8 mouse cellular contexts compared by ENCODE assay signal in genomic region chr10:79997819-79998218, GRCm38 (mm10). TPM values are rescaled to one million over a fixed set of nuclear protein-coding genes. Genes with fewer than 3 reads are reported as not detected.
DNase-seq lines count a peak whose midpoint lies in the region; ATAC-seq lines count a peak whose summit lies in the region.

No protein-coding gene starts in this region.

- peak overlapping the region; percentile 55 for H3K4me3 ChIP-seq in kidney, embryonic 16.5 days (ENCODE audit: low read length)
- peak overlapping the region; percentile 57 for H3K4me3 ChIP-seq in forebrain, embryonic 15.5 days
- peak overlapping the region; percentile 32; the same call in 1 of the 2 replicates for H3K4me3 ChIP-seq in limb, embryonic 11.5 days (ENCODE audit: low read depth, low read length)
- H3K4me3 ChIP-seq in neural tube, embryonic 14.5 days (ENCODE audit: low read depth, low read length), result peak overlapping the region; percentile 37

- 11% methylated on average over 15 of the region's 15 CpGs for WGBS in kidney, embryonic 16.5 days
- WGBS in forebrain, embryonic 15.5 days, result 5% methylated on average over 15 of the region's 15 CpGs
- 7% methylated on average over 15 of the region's 15 CpGs for whole genome bisulfite sequencing in limb, embryonic 11.5 days
- WGBS in neural tube, embryonic 14.5 days, result 9% methylated on average over 15 of the region's 15 CpGs

- no peak for ATAC-seq in kidney, embryonic 16.5 days (ENCODE audit: low FRiP score, low TSS enrichment)
- ATAC-seq in forebrain, embryonic 15.5 days (replicated peaks), result peak; percentile 41
- no peak for ATAC-seq in limb, embryonic 11.5 days (ENCODE audit: insufficient number of reproducible peaks, low FRiP score, low TSS enrichment, low read depth)
- peak; percentile 28; the same call in 1 of the 2 replicates for ATAC-seq in neural tube, embryonic 14.5 days (ENCODE audit: low read depth)

- H3K27me3 ChIP-seq in kidney, embryonic 16.5 days (ENCODE audit: insufficient read depth, low read length), result peaks cover 10% of the 10 kb centered on the region; the same call in 1 of the 2 replicates
- H3K27me3 ChIP-seq in forebrain, embryonic 15.5 days, result peaks cover 9% of the 10 kb centered on the region; the same call in 1 of the 2 replicates
- H3K27me3 ChIP-seq in limb, embryonic 11.5 days (ENCODE audit: control insufficient read depth, insufficient read depth, low read length), result peaks cover 18% of the 10 kb centered on the region
- 0 out of 2 replicates have a peak, but pooled peaks cover 2% of the 10 kb centered on the region for H3K27me3 ChIP-seq in neural tube, embryonic 14.5 days (ENCODE audit: control insufficient read depth, insufficient read depth, low read length)

- peaks cover 24% of the 10 kb centered on the region for H3K4me1 ChIP-seq in kidney, embryonic 16.5 days (ENCODE audit: insufficient read depth, low read length)
- H3K4me1 ChIP-seq in forebrain, embryonic 15.5 days, result peaks cover 16% of the 10 kb centered on the region
- peaks cover 9% of the 10 kb centered on the region for H3K4me1 ChIP-seq in limb, embryonic 11.5 days (ENCODE audit: control insufficient read depth, insufficient read depth, low read length)
- H3K4me1 ChIP-seq in neural tube, embryonic 14.5 days (ENCODE audit: control insufficient read depth, insufficient read depth, low read length), result peaks cover 8% of the 10 kb centered on the region

- DNase-seq in kidney, adult 9 months, result no peak
- DNase-seq in brain, adult 2 months (ENCODE audit: low read depth, low spot score), result peak; percentile 71
- no peak for DNase-seq in limb, embryonic 11.5 days (ENCODE audit: low spot score)
- no peak for DNase-seq in left cerebral cortex, adult 8-10 months (ENCODE audit: low spot score in 2 of 2)
- DNase-seq in frontal cortex, postnatal 14 days (ENCODE audit: low spot score in 2 of 2), result no peak

- peaks cover 20% of the 10 kb centered on the region for H3K36me3 ChIP-seq in kidney, embryonic 16.5 days (ENCODE audit: insufficient read depth, low read length)
- no peaks in the 10 kb centered on the region for H3K36me3 ChIP-seq in forebrain, embryonic 15.5 days
- peaks cover 15% of the 10 kb centered on the region; the same call in 1 of the 2 replicates for H3K36me3 ChIP-seq in limb, embryonic 11.5 days (ENCODE audit: control insufficient read depth, insufficient read depth, low read length)
- H3K36me3 ChIP-seq in neural tube, embryonic 14.5 days (ENCODE audit: control insufficient read depth, insufficient read depth, low read length), result no peaks in the 10 kb centered on the region

- peak overlapping the region; percentile 89 for H3K4me2 ChIP-seq in kidney, embryonic 16.5 days (replicated peaks; ENCODE audit: low read depth, low read length)
- H3K4me2 ChIP-seq in forebrain, embryonic 15.5 days (replicated peaks), result peak overlapping the region; percentile 87
- peak overlapping the region; percentile 65 for H3K4me2 ChIP-seq in limb, embryonic 11.5 days (ENCODE audit: low read depth, severe bottlenecking)
- H3K4me2 ChIP-seq in neural tube, embryonic 14.5 days (ENCODE audit: low read depth, low read length), result peak overlapping the region; percentile 57

- H3K27ac ChIP-seq in kidney, embryonic 16.5 days (ENCODE audit: low read length), result no peak overlapping the region
- H3K27ac ChIP-seq in forebrain, embryonic 15.5 days (replicated peaks), result peak overlapping the region; percentile 53
- no peak overlapping the region for H3K27ac ChIP-seq in limb, embryonic 11.5 days (replicated peaks; ENCODE audit: low read depth, low read length)
- peak overlapping the region; percentile 60 for H3K27ac ChIP-seq in neural tube, embryonic 14.5 days (ENCODE audit: low read depth, low read length)

- H3K9ac ChIP-seq in kidney, embryonic 16.5 days (replicated peaks; ENCODE audit: low read length), result peak overlapping the region; percentile 47
- H3K9ac ChIP-seq in forebrain, embryonic 15.5 days (replicated peaks), result peak overlapping the region; percentile 62
- H3K9ac ChIP-seq in limb, embryonic 11.5 days (ENCODE audit: low read length), result no peak overlapping the region
- H3K9ac ChIP-seq in neural tube, embryonic 14.5 days (replicated peaks; ENCODE audit: low read depth, low read length), result 0 out of 2 replicates have a peak overlapping the region, but pooled peaks have one; percentile 32

- no peaks in the 10 kb centered on the region for H3K9me3 ChIP-seq in kidney, embryonic 16.5 days (ENCODE audit: low read length)
- no peaks in the 10 kb centered on the region for H3K9me3 ChIP-seq in forebrain, embryonic 15.5 days
- H3K9me3 ChIP-seq in limb, embryonic 11.5 days (ENCODE audit: control insufficient read depth, low read length), result no peaks in the 10 kb centered on the region
- H3K9me3 ChIP-seq in neural tube, embryonic 14.5 days (ENCODE audit: control insufficient read depth, low read length), result no peaks in the 10 kb centered on the region

RNA-seq across cellular contexts. Expression of gene Abca7, which starts 1.5 kb away (rescaled TPM):
- 4.2 and 4.4 TPM in 2 replicates for polyA plus RNA-seq in kidney, embryonic 16.5 days (2015; fragmentation: Nextera tagmentation; extraction: Ambion mirVana)
- 3.7 and 4.1 TPM in 2 replicates for polyA plus RNA-seq in forebrain, embryonic 15.5 days (2015; fragmentation: Nextera tagmentation; extraction: Ambion mirVana)
- polyA plus RNA-seq in limb, embryonic 11.5 days (2014; fragmentation: Nextera tagmentation; extraction: Ambion mirVana), result 1.3 and 1.4 TPM in 2 replicates
- 4.3 and 6.7 TPM in 2 replicates for polyA plus RNA-seq in neural tube, embryonic 14.5 days (2014; fragmentation: Nextera tagmentation; extraction: Ambion mirVana)
- total RNA-seq in left cerebral cortex, adult 8-10 months (2022), result 10 to 100 TPM; 11.0 to 12.3 (median 12.0) TPM

RNA-seq across cellular contexts. Expression of gene Cnn2, which starts 9.4 kb away (rescaled TPM):
- polyA plus RNA-seq in kidney, embryonic 16.5 days (2015; fragmentation: Nextera tagmentation; extraction: Ambion mirVana), result 309 and 332 TPM in 2 replicates
- polyA plus RNA-seq in forebrain, embryonic 15.5 days (2015; fragmentation: Nextera tagmentation; extraction: Ambion mirVana), result 26.7 and 29.1 TPM in 2 replicates
- polyA plus RNA-seq in limb, embryonic 11.5 days (2014; fragmentation: Nextera tagmentation; extraction: Ambion mirVana), result 250 and 255 TPM in 2 replicates
- polyA plus RNA-seq in neural tube, embryonic 14.5 days (2014; fragmentation: Nextera tagmentation; extraction: Ambion mirVana), result 9.9 and 40.0 TPM in 2 replicates
- 1 to 10 TPM; 5.4 to 6.7 (median 6.3) TPM for total RNA-seq in left cerebral cortex, adult 8-10 months (2022)

RNA-seq across cellular contexts. Expression of gene Tmem259, which starts 13.7 kb away (rescaled TPM):
- polyA plus RNA-seq in kidney, embryonic 16.5 days (2015; fragmentation: Nextera tagmentation; extraction: Ambion mirVana), result 10.8 and 11.2 TPM in 2 replicates
- polyA plus RNA-seq in forebrain, embryonic 15.5 days (2015; fragmentation: Nextera tagmentation; extraction: Ambion mirVana), result 21.7 and 23.1 TPM in 2 replicates
- polyA plus RNA-seq in limb, embryonic 11.5 days (2014; fragmentation: Nextera tagmentation; extraction: Ambion mirVana), result 15.7 and 15.9 TPM in 2 replicates
- polyA plus RNA-seq in neural tube, embryonic 14.5 days (2014; fragmentation: Nextera tagmentation; extraction: Ambion mirVana), result 19.2 and 21.1 TPM in 2 replicates
- 100 to 1,000 TPM; 105 to 117 (median 113) TPM for total RNA-seq in left cerebral cortex, adult 8-10 months (2022)

RNA-seq across cellular contexts. Expression of gene Arhgap45, which starts 18.6 kb away (rescaled TPM):
- polyA plus RNA-seq in kidney, embryonic 16.5 days (2015; fragmentation: Nextera tagmentation; extraction: Ambion mirVana), result 10.5 and 11.3 TPM in 2 replicates
- polyA plus RNA-seq in forebrain, embryonic 15.5 days (2015; fragmentation: Nextera tagmentation; extraction: Ambion mirVana), result 1.3 TPM in 2 replicates
- polyA plus RNA-seq in limb, embryonic 11.5 days (2014; fragmentation: Nextera tagmentation; extraction: Ambion mirVana), result 8.5 and 10.8 TPM in 2 replicates
- polyA plus RNA-seq in neural tube, embryonic 14.5 days (2014; fragmentation: Nextera tagmentation; extraction: Ambion mirVana), result 0.83 and 1.8 TPM in 2 replicates
- 1 to 10 TPM; 3.6 to 9.6 (median 6.0) TPM for total RNA-seq in left cerebral cortex, adult 8-10 months (2022)

RNA-seq across cellular contexts. Expression of gene Grin3b, which starts 27.3 kb away (rescaled TPM):
- 0.54 and 0.71 TPM in 2 replicates for polyA plus RNA-seq in kidney, embryonic 16.5 days (2015; fragmentation: Nextera tagmentation; extraction: Ambion mirVana)
- 0.50 and 0.63 TPM in 2 replicates for polyA plus RNA-seq in forebrain, embryonic 15.5 days (2015; fragmentation: Nextera tagmentation; extraction: Ambion mirVana)
- polyA plus RNA-seq in limb, embryonic 11.5 days (2014; fragmentation: Nextera tagmentation; extraction: Ambion mirVana), result 0.23 and 0.41 TPM in 2 replicates
- polyA plus RNA-seq in neural tube, embryonic 14.5 days (2014; fragmentation: Nextera tagmentation; extraction: Ambion mirVana), result 0.43 and 0.61 TPM in 2 replicates
- under 1 TPM; 0.23 to 0.30 (median 0.24) TPM for total RNA-seq in left cerebral cortex, adult 8-10 months (2022)

Comparison
In these comparisons a context has a peak if more than half of its experiments do, and no peak if none do; other contexts are left out.
1. ATAC-seq: peak in forebrain, embryonic 15.5 days (single experiment) and neural tube, embryonic 14.5 days (single experiment); none in kidney, embryonic 16.5 days (single experiment) and limb, embryonic 11.5 days (single experiment).
2. H3K27ac ChIP-seq: peak in forebrain, embryonic 15.5 days (single experiment) and neural tube, embryonic 14.5 days (single experiment); none in kidney, embryonic 16.5 days (single experiment) and limb, embryonic 11.5 days (single experiment).
3. Peak in every context shown above with its lines, with median percentiles within 50 percentile points of each other: H3K4me2 ChIP-seq and H3K4me3 ChIP-seq.